Mouse (Mus musculus) kidney, adult 2 months (tissue): Measurements from ENCODE around the gene Mad2l1. TPM values are rescaled to one million over a fixed set of nuclear protein-coding genes. Genes with fewer than 3 reads are reported as not detected.

ENCODE experiments used
- DNase-seq: peaks from one replicate; pipeline ENCODE4 v3.0.0; 2021
- H3K27ac ChIP-seq: fragments of 200-500 bp; 2 replicates; pipeline ENCODE4 v1.5.1; 2012; ENCODE audit warnings: low read depth, low read length, control low read depth, inconsistent platforms; ENCODE audit not compliant: insufficient read depth
- H3K27me3 ChIP-seq: fragments of 200-500 bp; replicated peaks from 2 replicates; pipeline ENCODE4 v1.6.1; 2012; ENCODE audit warnings: mild to moderate bottlenecking, moderate library complexity, low read length, inconsistent platforms; ENCODE audit not compliant: control insufficient read depth, insufficient read depth
- H3K36me3 ChIP-seq: fragments of 200-500 bp; 2 replicates; pipeline ENCODE4 v1.6.1; 2012; ENCODE audit warnings: mild to moderate bottlenecking, moderate library complexity, low read length, inconsistent platforms; ENCODE audit not compliant: control insufficient read depth, insufficient read depth
- H3K4me1 ChIP-seq: fragments of 200-500 bp; 2 replicates; pipeline ENCODE4 v1.6.1; 2011; ENCODE audit warnings: low read length; ENCODE audit not compliant: control insufficient read depth, insufficient read depth
- H3K4me3 ChIP-seq: fragments of 200-500 bp; 2 replicates; pipeline ENCODE4 v1.5.1; 2011; ENCODE audit warnings: mild to moderate bottlenecking, low read depth, low read length, control low read depth; ENCODE audit not compliant: insufficient read depth
- CTCF ChIP-seq: fragments of 200-500 bp; conservative IDR thresholded peaks from 2 replicates; pipeline ENCODE4 v1.5.1; 2011; ENCODE audit warnings: low read depth, mild to moderate bottlenecking, control low read depth, low read length, moderate library complexity, mixed read lengths; ENCODE audit not compliant: insufficient read depth, insufficient read length
- POLR2A ChIP-seq: fragments of 200-500 bp; IDR thresholded peaks from one replicate; pipeline ENCODE4 v1.6.1; 2011; ENCODE audit warnings: low read depth, low read length, control low read depth
- WGBS: fragments of 180-500 bp; shearing (Covaris S2); methylation state at CpG from one replicate; pipeline ENCODE4 v1.1.7; 2018; 5-methylcytosine and 5-hydroxymethylcytosine counted together
- polyA plus RNA-seq: library from polyadenylated mRNA; depleted of rRNA; stranded (reverse); fragments of >200 nt; gene quantifications from 2 replicates; pipeline ENCODE4 v1.2.3, GENCODE M21; 2012; rRNA removed

Mad2l1 gene
- polyA plus RNA-seq, 1 experiment: 2.5 TPM

- Histone ChIP-seq H3K4me1 (no peaks in the 10 kb centered on the region), H3K27ac (no peak within 1 kb of the TSS), H3K4me3 (no peak within 1 kb of the TSS), H3K36me3 (no peaks in the 10 kb centered on the region), H3K27me3 (no peaks in the 10 kb centered on the region)
- TF ChIP-seq CTCF (no peak), POLR2A (no peak)
- DNase-seq: no peak
- WGBS: 76% methylated on average over 1 of the region's 1 CpGs
Observed at GRCm38 (mm10) chr6:66559996-66560395, 24.8 kb downstream of the Mad2l1 start, which contains the start of gene Vmn1r32. TSS of gene Vmn1r32 (minus strand) at chr6:66560096.

GRCm38 (mm10) chr6:66595804-66596203 is 60.6 kb downstream of the Mad2l1 start:
- no peak overlapping the region for H3K27ac ChIP-seq
- no peaks in the 10 kb centered on the region for H3K27me3 ChIP-seq
- no peaks in the 10 kb centered on the region for H3K36me3 ChIP-seq
- no peak for TF ChIP-seq CTCF
- no peak for TF ChIP-seq POLR2A
- H3K4me1 ChIP-seq: no peaks in the 10 kb centered on the region
- no peak for DNase-seq
- no peak overlapping the region for H3K4me3 ChIP-seq

Other genes starting within 250 kb of the Mad2l1 start
- gene Vmn1r32, start 24.7 kb downstream of the Mad2l1 start, polyA plus RNA-seq: not detected in 2 replicates
- not detected in 2 replicates for gene Vmn1r33, start 82.9 kb downstream of the Mad2l1 start, polyA plus RNA-seq
- not detected in 2 replicates for gene Vmn1r34, start 108.5 kb downstream of the Mad2l1 start, polyA plus RNA-seq
- gene Vmn1r35, start 150.5 kb downstream of the Mad2l1 start, polyA plus RNA-seq: not detected in 2 replicates
- not detected in 2 replicates for gene Vmn1r36, start 183.8 kb downstream of the Mad2l1 start, polyA plus RNA-seq
- gene Vmn1r37, start 194.0 kb downstream of the Mad2l1 start, polyA plus RNA-seq: not detected in 2 replicates
- not detected in 2 replicates for gene Vmn1r38, start 247.2 kb downstream of the Mad2l1 start, polyA plus RNA-seq